Mouse (Mus musculus) limb, embryonic 11.5 days (tissue): ENCODE data around the gene Epo. TPM values are rescaled to one million over a fixed set of nuclear protein-coding genes. Genes with fewer than 3 reads are reported as not detected.

Source experiments
- ATAC-seq: fragments of 200-750 bp; cut with Nextera tagmentation; 2 replicates; pipeline ENCODE4 v1.8.0; 2017; ENCODE audit warnings: low read depth; ENCODE audit not compliant: insufficient number of reproducible peaks, low FRiP score, low TSS enrichment
- DNase-seq: peaks from one replicate; pipeline ENCODE4 v3.0.0-alpha.2; 2015; ENCODE audit warnings: low spot score
- H3K27ac ChIP-seq: fragments of 300-500 bp; sonication (generic); replicated peaks from 2 replicates; pipeline ENCODE4 v1.5.1; 2014; ENCODE audit warnings: low read depth, mild to moderate bottlenecking, low read length
- H3K27me3 ChIP-seq: fragments of 300-500 bp; sonication (generic); 2 replicates; pipeline ENCODE4 v1.6.1; 2014; ENCODE audit warnings: mild to moderate bottlenecking, low read length, mixed read lengths; ENCODE audit not compliant: control insufficient read depth, insufficient read depth
- H3K36me3 ChIP-seq: fragments of 300-500 bp; sonication (generic); 2 replicates; pipeline ENCODE4 v1.6.1; 2014; ENCODE audit warnings: mild to moderate bottlenecking, low read length, moderate library complexity, mixed read lengths; ENCODE audit not compliant: control insufficient read depth, insufficient read depth
- H3K4me1 ChIP-seq: fragments of 300-500 bp; sonication (generic); 2 replicates; pipeline ENCODE4 v1.6.1; 2014; ENCODE audit warnings: low read length, mixed read lengths; ENCODE audit not compliant: control insufficient read depth, insufficient read depth
- H3K4me2 ChIP-seq: fragments of 300-500 bp; sonication (generic); 2 replicates; pipeline ENCODE4 v1.6.1; 2014; ENCODE audit warnings: low read depth, mild to moderate bottlenecking, moderate library complexity; ENCODE audit not compliant: severe bottlenecking
- H3K4me3 ChIP-seq: fragments of 300-500 bp; sonication (generic); 2 replicates; pipeline ENCODE4 v1.5.1; 2014; ENCODE audit warnings: low read depth, low read length
- H3K9ac ChIP-seq: fragments of 300-500 bp; sonication (generic); 2 replicates; pipeline ENCODE4 v1.6.1; 2014; ENCODE audit warnings: mild to moderate bottlenecking, low read length
- H3K9me3 ChIP-seq: fragments of 300-500 bp; sonication (generic); 2 replicates; pipeline ENCODE4 v1.6.1; 2016; ENCODE audit warnings: low read length; ENCODE audit not compliant: control insufficient read depth
- WGBS: fragments of 180-500 bp; shearing (Covaris S2); extraction: QIAGEN DNeasy Blood & Tissue Kit; methylation state at CpG from one replicate; pipeline ENCODE4 v1.1.7; 2014; 5-methylcytosine and 5-hydroxymethylcytosine counted together
- polyA plus RNA-seq: library from polyadenylated mRNA; unstranded; fragments of >200 nt; fragmentation: Nextera tagmentation; extraction: Ambion mirVana; gene quantifications from 2 replicates; pipeline ENCODE4 v1.2.1, GENCODE M21; 2014

Epo gene
- polyA plus RNA-seq, 1 experiment from 2014 or later, result 0.67 TPM

GRCm38 (mm10) chr5:137534762-137535161 is 1.7 kb upstream of the Epo start:
- H3K9ac ChIP-seq, result no peak overlapping the region
- H3K9me3 ChIP-seq, result no peaks in the 10 kb centered on the region
- peaks cover 8% of the 10 kb centered on the region for H3K4me1 ChIP-seq
- no peak overlapping the region for H3K4me2 ChIP-seq
- 95% methylated on average over 3 of the region's 3 CpGs for WGBS
- no peak overlapping the region for H3K4me3 ChIP-seq
- no peaks in the 10 kb centered on the region for H3K36me3 ChIP-seq
- DNase-seq (no peak), ATAC-seq (no peak)
- no peaks in the 10 kb centered on the region for H3K27me3 ChIP-seq
- no peak overlapping the region for H3K27ac ChIP-seq

GRCm38 (mm10) chr5:137532808-137533116 is 280 bp downstream of the Epo start:
- peak overlapping the region; percentile 95 for H3K4me2 ChIP-seq
- WGBS, result 0% methylated on average over 11 of the region's 12 CpGs
- peaks cover 8% of the 10 kb centered on the region for H3K4me1 ChIP-seq
- no peaks in the 10 kb centered on the region for H3K9me3 ChIP-seq
- peak overlapping the region; percentile 83 for H3K27ac ChIP-seq
- peaks cover 15% of the 10 kb centered on the region; the same call in 1 of the 2 replicates for H3K36me3 ChIP-seq
- peak; percentile 6; the same call in 1 of the 2 replicates for ATAC-seq
- peak overlapping the region; percentile 84 for H3K9ac ChIP-seq
- no peak for DNase-seq
- H3K4me3 ChIP-seq, result peak overlapping the region; percentile 81
- no peaks in the 10 kb centered on the region for H3K27me3 ChIP-seq

- Histone ChIP-seq H3K27ac (peak overlapping the region; percentile 83), H3K4me3 (peak overlapping the region; percentile 81), H3K27me3 (no peaks in the 10 kb centered on the region), H3K4me1 (peaks cover 10% of the 10 kb centered on the region), H3K9ac (peak overlapping the region; percentile 84), H3K36me3 (peaks cover 17% of the 10 kb centered on the region; the same call in 1 of the 2 replicates), H3K9me3 (no peaks in the 10 kb centered on the region), H3K4me2 (peak overlapping the region; percentile 95)
- DNase-seq (peak; percentile 48), ATAC-seq (no peak)
- WGBS, result 1% methylated on average over 19 of the region's 19 CpGs
These were observed 773 bp downstream of the Epo start for GRCm38 (mm10) chr5:137532131-137532807.

- H3K27me3 ChIP-seq, result no peaks in the 10 kb centered on the region
- peak overlapping the region; percentile 83 for H3K27ac ChIP-seq
- peak overlapping the region; percentile 81 for H3K4me3 ChIP-seq
- H3K4me2 ChIP-seq, result peak overlapping the region; percentile 95
- peaks cover 11% of the 10 kb centered on the region for H3K4me1 ChIP-seq
- peak; percentile 82 for DNase-seq
- ATAC-seq, result no peak; the same call in 1 of the 2 replicates
- WGBS, result under 1% methylated on average over 45 of the region's 51 CpGs
- no peaks in the 10 kb centered on the region for H3K9me3 ChIP-seq
- peaks cover 17% of the 10 kb centered on the region; the same call in 1 of the 2 replicates for H3K36me3 ChIP-seq
- H3K9ac ChIP-seq, result peak overlapping the region; percentile 84
These were observed 1.5 kb downstream of the Epo start for GRCm38 (mm10) chr5:137531414-137532130.

GRCm38 (mm10) chr5:137530588-137531413 is 2.2 kb downstream of the Epo start:
- Histone ChIP-seq H3K4me1 (peaks cover 11% of the 10 kb centered on the region), H3K4me2 (peak overlapping the region; percentile 95), H3K27me3 (no peaks in the 10 kb centered on the region), H3K36me3 (peaks cover 19% of the 10 kb centered on the region; the same call in 1 of the 2 replicates), H3K9ac (peak overlapping the region; percentile 84), H3K4me3 (peak overlapping the region; percentile 81), H3K27ac (peak overlapping the region; percentile 74), H3K9me3 (no peaks in the 10 kb centered on the region)
- WGBS, result 1% methylated on average over 39 of the region's 46 CpGs
- peak; percentile 60 for DNase-seq
- ATAC-seq, result peak; percentile 18

- peak overlapping the region; percentile 95 for H3K4me2 ChIP-seq
- no peaks in the 10 kb centered on the region for H3K27me3 ChIP-seq
- peaks cover 11% of the 10 kb centered on the region for H3K4me1 ChIP-seq
- H3K9me3 ChIP-seq, result no peaks in the 10 kb centered on the region
- H3K9ac ChIP-seq, result peak overlapping the region; percentile 84
- H3K36me3 ChIP-seq, result peaks cover 23% of the 10 kb centered on the region; the same call in 1 of the 2 replicates
- peak overlapping the region; percentile 74 for H3K27ac ChIP-seq
- H3K4me3 ChIP-seq, result peak overlapping the region; percentile 81
- DNase-seq, result no peak
- no peak for ATAC-seq
- 80% methylated on average over 8 of the region's 8 CpGs for WGBS
These were observed 3.0 kb downstream of the Epo start for GRCm38 (mm10) chr5:137530075-137530474.

- Histone ChIP-seq H3K4me2 (no peak overlapping the region), H3K4me3 (0 out of 2 replicates have a peak overlapping the region, but pooled peaks have one; percentile 81), H3K27ac (no peak overlapping the region), H3K27me3 (no peaks in the 10 kb centered on the region), H3K9ac (no peak overlapping the region), H3K4me1 (peaks cover 11% of the 10 kb centered on the region), H3K9me3 (no peaks in the 10 kb centered on the region), H3K36me3 (peaks cover 29% of the 10 kb centered on the region)
- DNase-seq (no peak), ATAC-seq (no peak)
- WGBS, result 77% methylated on average over 15 of the region's 15 CpGs
These were observed 3.6 kb downstream of the Epo start for GRCm38 (mm10) chr5:137529221-137529995.
